Mouse (Mus musculus) kidney, adult 9 months (tissue): Measurements from ENCODE around the gene Stkld1.

Experiments used
- DNase-seq: peaks from one replicate; pipeline ENCODE4 v3.0.0; 2022

Gene Stkld1

DNA sequence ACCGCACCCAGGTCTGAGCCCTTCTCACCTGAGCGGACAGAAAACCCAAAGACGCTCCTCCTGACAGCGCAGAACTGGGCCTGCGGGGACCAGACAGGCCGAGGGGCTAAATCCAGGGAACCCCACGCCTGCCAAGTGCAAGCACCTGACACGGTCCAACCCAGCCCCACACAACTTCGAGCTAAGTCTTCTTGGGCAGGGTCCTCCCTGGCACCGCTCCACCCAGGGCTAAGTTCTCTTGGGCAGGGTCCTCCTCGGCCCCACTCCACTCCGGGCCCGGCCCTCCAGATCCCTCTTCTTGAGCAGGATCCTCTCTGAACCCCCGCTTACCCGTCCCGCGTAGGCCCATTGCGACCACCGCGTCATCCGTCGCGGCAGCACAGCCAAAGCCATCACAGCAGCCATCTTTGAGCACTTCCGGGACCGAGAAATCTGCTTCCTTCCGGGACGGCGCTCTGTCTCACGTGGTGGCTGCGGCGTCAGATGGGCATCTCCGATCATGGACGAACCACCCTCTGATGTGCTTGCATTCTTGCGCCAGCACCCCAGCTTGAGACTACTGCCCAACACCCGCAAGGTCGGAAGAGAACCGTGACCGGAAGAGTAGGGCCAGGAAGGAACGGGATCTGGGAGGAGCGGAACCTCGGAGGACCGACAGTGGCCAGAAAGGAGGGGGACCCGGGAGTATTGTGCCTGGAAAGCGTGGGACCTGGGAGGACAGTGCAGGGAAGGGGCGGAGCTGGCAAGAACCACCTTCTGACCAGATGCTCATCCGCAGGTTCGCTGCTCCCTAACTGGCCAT, 17.7 kb upstream of the Stkld1 start, which contains the start of the genes Surf2 and Surf1:
Gene Surf2 (plus strand): TSS at position 441 of the 802 bp plus-strand sequence.
Gene Surf1 (minus strand): TSS at position 604 of the 802 bp plus-strand sequence.
- DNase-seq, result peak; percentile 85

DNA sequence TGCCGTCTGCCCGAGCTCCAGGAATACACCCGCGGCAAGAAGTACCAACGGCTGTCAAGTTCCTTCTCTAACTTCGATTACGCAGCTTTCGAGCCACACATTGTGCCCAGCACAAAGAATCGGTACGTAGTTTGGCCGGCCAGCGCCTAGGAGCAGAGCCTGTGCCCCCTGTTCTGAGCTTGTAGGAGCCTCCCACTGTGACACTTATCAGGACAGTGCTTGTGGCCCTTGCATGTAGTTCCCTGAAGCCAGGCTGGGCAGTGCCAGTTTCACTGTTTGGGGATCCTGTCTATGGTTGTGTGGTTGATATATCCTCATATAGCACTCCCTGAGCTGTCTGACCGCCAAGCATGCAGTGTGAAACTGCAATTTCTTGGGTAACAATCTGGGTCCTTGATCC, 17.1 kb upstream of the Stkld1 start:
- DNase-seq, result no peak

DNA sequence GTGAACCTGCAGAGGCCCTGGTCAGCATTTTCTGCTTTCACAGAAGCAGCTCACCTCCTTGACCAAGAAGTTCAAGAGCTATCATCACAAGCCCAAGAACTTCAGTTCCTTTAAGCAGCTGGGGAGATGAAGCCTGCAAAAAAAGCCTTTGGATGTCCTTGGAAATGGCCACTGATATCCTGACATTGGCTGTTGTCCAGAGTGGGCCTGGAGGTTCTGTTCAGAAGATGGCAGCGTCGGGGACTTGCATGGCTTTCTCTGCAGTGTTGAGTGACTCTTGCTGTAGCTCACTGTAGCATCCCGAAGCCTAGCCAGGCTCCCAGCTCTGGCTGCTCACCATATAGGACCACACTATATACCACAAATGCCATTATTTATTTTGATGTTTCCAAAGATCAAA, 14.2 kb upstream of the Stkld1 start:
- DNase-seq, result no peak

DNA sequence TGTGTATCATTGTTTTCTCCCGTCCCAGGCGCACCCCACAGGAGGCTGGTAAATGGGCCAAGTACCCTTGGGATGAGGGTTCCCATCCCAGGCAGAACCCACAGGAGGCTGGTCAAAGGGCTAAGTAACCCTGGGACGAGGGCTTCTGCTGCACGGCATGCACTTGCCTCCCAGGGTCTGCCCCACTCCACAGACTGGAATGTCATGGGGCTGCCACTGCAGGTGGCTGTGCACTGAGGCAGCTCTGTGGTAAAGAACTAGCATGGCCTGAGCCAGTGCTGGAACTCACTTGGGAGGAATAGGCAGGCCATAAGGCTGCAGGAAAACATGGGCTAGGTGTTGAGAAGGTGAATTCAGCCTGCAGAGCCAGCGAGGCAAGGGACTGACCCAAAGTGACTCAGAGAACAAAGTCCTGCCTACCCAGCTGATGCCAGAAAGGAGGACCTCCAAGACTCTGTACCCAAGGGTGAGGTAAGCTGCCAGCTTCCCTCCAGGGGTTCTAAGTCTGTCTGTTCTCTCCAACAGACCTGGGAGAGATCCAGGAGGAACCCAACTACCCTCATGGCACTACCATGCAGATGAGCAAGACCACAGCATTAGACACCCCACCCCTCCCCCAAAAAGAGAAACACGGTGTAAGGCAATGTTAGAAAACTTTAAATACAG, 13.5 kb upstream of the Stkld1 start:
- DNase-seq, result peak; percentile 86

DNA sequence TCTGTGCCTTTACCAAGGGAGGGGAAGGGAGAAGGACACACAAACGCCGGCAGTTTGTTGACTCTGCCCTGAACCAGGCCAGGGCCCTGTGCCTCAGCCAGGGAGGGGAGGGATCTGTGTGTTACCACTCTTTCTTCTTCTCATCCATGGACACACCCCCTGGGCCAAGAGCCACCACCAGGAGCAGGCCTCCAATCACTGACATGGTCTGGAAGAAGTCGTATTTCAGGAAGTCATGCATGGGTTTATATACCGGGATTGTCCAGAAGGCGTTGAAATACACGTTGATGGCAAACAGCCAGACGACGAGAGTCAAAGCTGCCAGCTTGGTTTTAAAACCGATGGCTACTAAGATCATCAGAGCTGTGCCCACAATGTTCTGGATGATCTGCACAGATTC, 12.1 kb upstream of the Stkld1 start:
- DNase-seq, result peak; percentile 66

DNA sequence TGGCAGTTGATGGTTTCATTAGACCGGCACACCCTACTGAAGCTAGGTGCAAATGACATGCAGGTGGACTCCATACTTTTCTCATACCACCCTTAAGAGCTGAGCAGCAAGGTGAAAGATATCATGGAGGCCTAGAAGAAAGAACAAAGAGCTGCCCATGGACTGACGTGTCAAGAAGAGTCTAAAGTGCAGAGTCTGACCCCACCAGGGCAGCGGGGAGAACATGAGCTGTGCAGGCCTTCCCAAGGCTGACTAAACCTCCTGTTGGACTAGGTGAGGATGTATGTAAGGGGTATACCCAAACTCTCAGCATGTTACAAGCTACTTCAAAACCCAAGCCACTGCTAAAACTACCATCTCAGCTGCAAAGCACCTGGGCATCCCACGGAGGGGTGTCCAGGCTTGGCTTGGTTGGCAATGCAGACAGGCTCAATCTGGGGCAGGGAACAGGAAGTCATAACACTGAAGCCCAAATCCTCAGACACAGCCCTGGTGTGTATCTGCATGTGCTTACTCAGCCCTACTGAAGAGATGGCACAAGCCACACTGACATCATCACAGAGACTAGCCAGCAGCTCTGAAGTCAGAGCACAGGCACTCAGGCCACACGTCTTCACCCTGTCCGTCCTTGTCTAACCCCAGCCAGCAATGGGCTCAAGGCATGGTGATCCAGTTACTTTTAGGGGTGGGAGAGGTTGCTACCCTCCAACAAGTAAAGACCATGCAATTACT, 5.9 kb upstream of the Stkld1 start:
- DNase-seq, result peak; percentile 57

DNA sequence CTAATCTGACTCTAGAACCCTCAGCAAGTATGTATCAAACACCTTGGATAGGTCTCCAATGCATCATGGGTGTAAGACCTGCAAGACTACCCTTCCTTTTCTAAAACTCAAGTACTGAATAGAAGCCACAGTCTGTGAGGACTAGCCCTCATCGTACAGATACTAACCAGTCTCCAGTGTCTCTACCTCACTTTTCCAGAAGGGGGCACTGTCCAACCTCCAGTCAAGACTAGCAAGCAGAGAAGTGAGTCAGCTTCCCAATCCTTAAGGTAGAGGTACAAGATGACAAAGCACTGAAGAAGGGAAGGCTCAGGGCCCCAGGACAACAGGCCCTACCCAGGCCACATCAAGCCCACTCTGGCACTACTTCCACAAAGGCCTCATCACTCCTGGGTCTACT, 3.5 kb upstream of the Stkld1 start:
- peak; percentile 82 for DNase-seq

DNA sequence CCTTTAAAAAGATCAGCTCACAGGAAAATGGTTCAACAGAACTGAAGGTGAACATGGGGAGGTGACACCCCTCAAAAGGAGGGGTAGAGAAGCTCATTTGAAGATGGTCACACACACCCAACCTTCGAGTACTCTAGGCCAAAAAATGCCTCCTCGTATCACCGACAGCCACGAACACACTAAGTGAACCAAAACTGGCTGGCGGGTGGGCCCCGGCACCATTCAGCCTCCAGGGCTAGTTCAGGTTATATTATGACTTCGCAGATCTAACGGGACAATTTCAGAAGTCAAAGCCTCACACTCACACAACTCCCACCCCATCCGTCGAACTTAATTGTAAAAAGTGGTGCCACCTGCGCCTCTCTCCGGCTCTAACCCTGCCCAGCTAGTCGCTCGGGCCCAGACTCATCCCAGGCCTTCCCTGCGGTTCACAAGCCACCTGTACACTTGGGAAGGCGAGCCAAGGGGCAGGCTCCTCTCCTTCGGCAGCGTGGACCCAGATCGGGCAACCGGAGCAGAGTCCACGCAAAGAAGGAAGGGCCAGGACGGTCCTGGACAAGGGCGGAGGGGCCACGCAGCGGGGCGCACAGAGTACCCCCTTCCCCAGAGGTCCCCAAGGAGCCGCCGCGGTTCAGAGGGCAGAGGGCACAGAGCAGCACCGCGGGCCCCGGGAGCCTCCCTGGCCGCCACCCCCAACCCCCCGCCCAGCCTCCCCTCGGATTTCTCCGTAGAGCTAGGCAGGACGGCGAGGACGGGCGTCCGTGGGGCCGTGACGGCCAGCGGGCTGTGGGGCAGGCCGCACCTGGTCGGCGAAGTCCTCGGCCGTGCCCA, 1.2 kb upstream of the Stkld1 start:
- peak; percentile 72 for DNase-seq

DNA sequence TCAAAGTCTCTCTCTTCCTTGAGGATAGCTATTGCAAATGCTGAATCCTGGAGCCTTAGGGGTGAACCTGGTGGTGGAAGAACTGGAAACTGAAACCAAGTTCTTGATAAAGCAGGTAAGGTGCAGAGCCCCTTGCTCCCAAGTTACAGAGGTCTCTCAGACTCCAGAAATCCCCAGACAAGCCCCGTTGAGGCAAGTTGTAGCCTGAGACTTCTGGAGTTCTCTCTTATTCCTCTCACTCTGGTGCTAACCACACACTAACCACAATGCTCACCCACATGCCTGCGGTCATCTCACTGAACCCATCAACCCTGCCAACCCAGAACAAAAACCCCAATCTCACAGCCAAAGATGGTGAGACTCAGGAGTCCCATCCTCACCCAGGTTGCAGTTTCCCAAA, 1.4 kb downstream of the Stkld1 start:
- DNase-seq, result no peak

DNA sequence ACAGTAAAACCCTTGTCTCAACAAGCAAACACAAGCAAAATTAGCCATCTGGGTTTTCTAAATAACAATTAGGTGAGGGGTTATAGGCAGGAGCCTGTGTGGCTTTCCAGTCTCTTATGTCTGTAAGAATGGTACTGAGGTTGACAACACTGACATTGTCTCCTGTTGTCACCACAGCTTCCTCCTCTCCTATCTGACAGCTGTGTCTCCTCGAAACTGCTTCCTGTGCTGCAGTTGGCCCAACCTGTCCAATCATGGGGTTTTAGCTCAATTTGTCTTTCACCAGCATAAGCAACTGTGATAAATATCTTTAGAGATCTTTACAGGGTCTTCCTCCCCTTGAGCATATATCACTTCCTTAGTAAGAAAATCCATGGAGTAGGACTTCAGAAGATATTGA, 2.6 kb downstream of the Stkld1 start:
- DNase-seq, result no peak

DNA sequence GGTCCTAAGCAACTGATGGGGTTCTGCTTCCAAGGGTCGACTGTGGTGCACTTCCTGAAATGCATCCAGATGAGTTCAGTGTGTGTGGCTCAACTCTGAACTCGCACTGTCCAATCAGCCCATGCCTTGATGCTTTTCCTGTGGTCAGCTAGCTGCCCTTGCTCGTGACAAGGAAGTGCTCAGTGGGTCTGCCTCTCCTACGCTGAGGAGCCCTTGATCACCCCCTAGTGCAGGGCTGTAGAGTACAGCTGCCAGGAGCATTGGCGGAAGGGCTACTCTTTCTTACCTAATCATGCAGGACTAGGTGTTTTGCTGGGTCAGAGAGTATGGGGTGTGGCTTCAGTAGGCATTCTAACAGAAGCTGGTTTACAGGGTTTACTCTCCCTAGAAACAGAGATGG, 7.7 kb downstream of the Stkld1 start:
- DNase-seq, result no peak

DNA sequence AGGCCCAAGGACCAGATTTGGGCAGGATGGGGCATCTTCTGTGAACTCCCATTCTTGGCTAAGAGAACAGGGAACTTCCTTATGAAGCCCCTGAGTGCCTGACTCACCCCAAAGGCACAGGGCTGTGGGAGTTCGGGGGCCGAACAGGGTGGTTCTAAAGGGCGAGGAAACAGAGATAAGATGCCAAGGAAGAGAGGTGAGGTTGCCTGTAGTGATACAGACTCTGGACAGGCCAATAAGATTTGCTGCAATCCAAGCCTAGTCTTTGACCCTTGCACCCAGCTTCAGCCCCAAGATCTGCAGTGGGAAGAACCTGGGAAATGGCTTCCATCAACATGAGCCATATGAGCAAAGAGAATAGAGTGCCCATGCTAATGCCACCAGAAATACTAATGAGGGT, 9.4 kb downstream of the Stkld1 start:
- DNase-seq, result no peak

DNA sequence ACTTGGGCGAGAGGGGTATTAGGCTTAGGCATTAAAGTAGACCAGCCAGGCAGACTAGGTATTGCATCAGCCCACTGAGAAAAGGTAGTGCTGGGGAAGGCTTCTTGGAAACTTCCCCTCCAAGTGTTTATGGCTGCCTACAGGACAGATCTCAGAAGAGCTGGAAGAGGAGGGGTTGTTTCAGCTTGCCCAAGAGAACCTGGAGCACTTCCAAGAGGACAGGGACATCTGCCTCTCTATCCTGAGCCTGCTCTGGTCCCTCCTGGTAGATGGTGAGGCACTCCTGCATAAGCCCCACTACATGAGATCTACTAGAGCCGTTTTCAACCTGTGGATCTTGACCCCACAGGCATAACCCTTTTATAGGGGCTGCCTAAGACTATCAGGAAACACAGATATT, 16.6 kb downstream of the Stkld1 start:
- no peak for DNase-seq

DNA sequence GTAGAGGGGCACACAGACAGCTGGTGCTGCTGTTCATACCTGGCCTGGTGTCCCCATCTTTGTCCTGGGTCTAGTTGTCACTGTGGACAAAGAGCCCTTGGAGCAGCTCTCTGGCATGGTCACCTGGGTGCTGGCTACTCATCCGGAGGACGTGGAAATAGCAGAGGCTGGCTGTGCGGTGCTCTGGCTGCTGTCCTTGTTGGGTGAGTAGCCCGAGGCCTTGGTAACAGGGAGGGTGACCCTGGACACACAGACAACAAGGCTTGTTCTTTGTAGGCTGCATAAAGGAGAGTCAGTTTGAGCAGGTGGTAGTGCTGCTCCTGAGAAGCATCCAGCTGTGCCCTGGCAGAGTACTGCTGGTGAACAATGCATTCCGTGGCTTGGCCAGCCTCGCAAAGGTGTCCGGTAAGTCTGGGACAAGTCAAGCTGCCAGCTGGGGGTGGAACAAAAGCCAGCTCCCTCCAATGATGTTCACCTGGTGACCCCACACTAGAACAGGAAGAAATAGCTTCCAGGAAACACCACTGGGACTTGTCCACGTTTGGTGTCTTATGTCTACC, 17.6 kb downstream of the Stkld1 start:
- no peak for DNase-seq

DNA sequence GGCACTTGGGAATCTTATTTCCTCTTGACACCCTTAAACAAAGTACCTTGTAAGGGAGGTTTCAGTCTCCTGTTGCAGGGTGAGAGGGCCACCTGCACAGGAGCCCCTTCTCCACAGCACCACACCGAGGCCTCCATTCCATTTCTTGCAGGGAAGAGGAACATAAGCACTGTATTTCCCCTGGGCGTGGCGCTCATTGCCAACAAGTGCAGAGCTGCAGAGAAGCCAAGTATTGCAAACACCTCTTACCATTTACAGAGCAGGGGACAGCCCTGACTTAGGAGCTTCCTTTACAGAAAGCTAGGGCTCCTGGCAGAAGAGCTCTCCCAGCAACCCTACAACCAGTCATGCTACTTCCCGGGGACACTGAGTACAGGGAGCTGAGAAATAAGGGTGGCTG, 18.3 kb downstream of the Stkld1 start:
- no peak for DNase-seq

DNA sequence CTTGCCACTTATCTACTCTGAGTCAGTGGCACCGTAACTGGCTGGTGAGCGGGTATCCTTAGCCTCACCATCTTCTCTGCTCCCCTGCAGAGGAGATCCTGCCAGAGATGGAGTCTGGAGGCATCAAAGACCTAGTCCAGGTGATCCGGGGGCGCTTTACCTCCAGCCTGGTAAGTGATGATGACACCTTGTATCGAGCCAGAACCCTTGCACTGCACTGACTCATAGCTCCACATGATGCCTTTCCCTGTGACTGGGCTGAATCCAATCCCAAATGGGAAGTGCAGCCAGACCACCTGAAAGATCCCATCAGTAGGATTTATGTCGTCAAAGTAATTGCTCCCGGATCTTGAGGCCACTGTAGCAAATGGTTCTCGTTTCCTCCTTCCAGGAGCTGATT, 19.0 kb downstream of the Stkld1 start:
- no peak for DNase-seq

DNA sequence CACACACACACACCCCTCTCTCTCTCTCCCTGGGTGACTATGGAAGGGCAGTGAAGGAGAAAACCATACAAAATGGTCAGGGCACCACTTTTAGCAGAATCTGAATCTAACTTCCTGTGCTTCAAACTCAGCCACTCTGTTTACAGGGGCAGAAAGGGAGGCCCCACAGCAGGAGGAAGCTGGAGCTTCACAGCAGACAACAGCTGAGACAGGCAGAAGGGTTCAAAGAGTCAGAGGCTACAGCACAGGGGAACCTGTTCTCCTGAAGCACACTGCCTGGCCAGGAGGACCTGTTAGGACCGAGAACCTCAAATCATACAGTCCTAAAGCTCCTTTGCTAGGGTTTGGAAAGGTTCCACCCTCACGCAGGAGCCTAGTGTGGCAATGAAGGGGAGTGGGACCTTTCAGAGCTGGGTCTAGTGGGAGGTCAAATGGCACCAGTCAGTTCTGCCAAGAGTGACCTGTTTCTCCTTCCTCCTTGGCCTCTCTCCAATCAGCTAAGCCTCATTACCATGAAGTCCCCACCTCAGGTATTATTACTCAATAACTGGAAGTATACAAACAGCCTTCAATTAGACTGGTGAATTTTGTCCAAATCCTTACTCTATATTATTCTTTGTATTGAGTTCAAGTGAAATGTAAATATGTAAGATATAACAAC, 21.0 kb downstream of the Stkld1 start:
- no peak for DNase-seq

DNA sequence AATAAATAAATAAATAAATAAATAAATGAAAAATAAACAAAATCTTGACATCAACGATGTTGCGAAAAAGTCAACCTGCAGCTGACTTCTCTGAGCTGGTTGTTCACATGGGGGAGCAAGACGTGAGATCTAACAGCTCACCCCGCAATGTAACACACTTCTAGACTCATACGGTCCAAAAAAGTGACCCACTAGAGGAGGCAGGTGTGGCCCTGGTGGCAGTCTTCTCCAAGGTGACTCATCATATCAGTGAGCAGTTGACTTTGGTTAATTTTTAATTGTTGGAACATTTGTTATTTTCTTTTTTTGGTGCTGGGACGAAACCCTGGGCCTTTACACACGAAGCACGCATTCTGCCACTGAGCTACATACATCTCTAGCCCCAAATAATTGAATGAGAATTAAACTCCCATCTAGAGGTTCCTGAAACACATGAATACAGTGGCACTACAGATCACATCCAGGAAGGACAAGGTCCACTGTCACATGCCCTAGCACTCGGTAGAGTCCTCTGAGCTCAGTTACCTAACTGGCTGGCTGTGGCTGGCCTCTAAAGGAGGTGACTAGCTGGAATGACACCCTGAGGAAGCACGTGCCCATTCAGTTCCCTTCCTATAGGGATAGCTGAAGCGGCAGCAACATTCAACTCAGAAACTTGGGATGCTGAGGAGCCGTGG, 23.1 kb downstream of the Stkld1 start:
- DNase-seq, result peak; percentile 40

DNA sequence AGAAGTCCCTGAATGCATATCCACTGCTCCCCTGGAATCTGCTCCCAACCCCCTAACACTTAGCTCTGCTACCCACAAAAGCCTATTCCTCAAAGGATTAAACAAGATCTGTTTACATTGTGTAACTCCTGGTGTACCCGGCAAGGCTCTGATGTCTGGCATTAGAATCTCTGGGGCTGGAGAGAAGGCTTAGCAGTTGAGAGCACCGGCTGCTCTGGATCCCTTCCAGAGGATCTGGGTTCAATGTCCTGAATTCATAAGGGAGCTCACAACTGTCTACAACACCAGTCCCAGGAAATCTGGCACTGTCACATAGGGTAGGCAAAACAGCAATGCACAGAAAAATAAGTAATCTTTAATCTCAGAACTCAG, 23.6 kb downstream of the Stkld1 start:
- DNase-seq, result peak; percentile 33

DNA sequence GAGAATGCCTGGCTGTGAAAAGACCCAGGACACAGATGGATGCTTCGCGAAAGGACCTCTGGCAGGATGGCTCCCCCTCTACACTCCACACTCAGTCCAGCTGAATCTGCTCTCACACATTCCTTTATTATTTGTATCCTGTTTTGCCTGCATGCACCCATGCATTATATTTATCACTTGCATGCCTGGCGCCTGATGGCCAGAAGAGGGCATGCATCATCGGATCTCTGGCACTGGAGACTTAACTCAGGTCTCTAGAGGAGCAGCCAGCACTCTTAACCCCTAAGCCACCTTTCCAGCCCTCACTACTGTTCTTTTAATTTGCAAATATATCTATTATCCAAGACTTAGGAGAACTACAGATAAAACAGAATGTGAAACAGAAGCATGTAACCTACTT, 26.9 kb downstream of the Stkld1 start:
- DNase-seq, result peak; percentile 43
